ENCODE assay signal across 9 mouse cellular contexts in the genomic region with DNA sequence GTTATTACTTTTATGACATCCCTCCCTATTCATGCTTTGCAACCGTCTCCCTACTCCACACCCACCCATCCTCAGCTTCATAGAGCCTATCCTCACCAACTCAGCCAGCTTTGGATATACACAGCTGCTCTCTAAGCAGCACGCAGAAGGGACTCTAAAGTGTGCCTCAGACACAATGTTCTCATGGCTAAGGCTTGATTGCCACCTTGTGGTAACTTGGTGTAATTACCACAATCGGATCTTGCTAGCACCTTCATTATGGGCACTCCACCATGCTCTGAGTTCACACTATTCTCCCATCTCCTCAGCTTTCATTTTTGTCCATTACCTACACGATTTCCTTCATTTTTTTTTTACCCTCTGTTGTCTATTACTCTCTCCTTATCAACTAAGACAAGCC. TPM values are rescaled to one million over a fixed set of nuclear protein-coding genes. Genes with fewer than 3 reads are reported as not detected.
A peak's percentile ranks its signal among the peaks of the same experiment; 100 is the strongest.
DNase-seq lines count a peak whose midpoint lies in the region; ATAC-seq and TF ChIP-seq lines count a peak whose summit lies in the region.
"Had no signal": no experiment of that assay in that cellular context is flagged by ENCODE, and none has a peak within 500 bp of the region (broad histone marks: within the 10 kb centered on the region; RNA-seq: fewer than 3 reads in every experiment).

No protein-coding gene starts in this region.

- ATAC-seq in embryonic facial prominence, embryonic 13.5 days (ENCODE audit: insufficient number of reproducible peaks, insufficient read depth, low FRiP score, low TSS enrichment, low read depth) = peak; percentile 74
- peak; percentile 66 for ATAC-seq in liver, postnatal 0 days
- peak; percentile 94 for ATAC-seq in neural tube, embryonic 15.5 days (ENCODE audit: low FRiP score)

- DNase-seq in adrenal gland, postnatal 25 days = peak; percentile 10
- DNase-seq in heart, postnatal 4 days = peak; percentile 56
- DNase-seq in layer of hippocampus, adult 11-12 months (ENCODE audit: low spot score) = peak; percentile 75
- peak; percentile 27 for DNase-seq in liver, postnatal 0 days
- peak; percentile 34 for DNase-seq in thymus, postnatal 4 days

- no peaks in the 10 kb centered on the region; the same call in 1 of the 2 replicates for H3K27me3 ChIP-seq in E14TG2a.4 (ENCODE audit: insufficient read depth, low read length)
- H3K27me3 ChIP-seq in embryonic facial prominence, embryonic 13.5 days = no peaks in the 10 kb centered on the region
- H3K27me3 ChIP-seq in liver, postnatal 0 days (ENCODE audit: insufficient read depth, low read length) = no peaks in the 10 kb centered on the region
- H3K27me3 ChIP-seq in neural tube, embryonic 15.5 days (replicated peaks) = no peaks in the 10 kb centered on the region

- H3K9ac ChIP-seq in embryonic facial prominence, embryonic 13.5 days = no peak overlapping the region
- H3K9ac ChIP-seq in liver, postnatal 0 days (replicated peaks) = no peak overlapping the region
- H3K9ac ChIP-seq in neural tube, embryonic 15.5 days (replicated peaks) = no peak overlapping the region

- no peak overlapping the region for H3K27ac ChIP-seq in embryonic facial prominence, embryonic 13.5 days
- no peak overlapping the region for H3K27ac ChIP-seq in liver, postnatal 0 days (ENCODE audit: low read depth)
- H3K27ac ChIP-seq in neural tube, embryonic 15.5 days (replicated peaks) = no peak overlapping the region

- no peaks in the 10 kb centered on the region for H3K9me3 ChIP-seq in E14TG2a.4 (ENCODE audit: low read length)
- no peaks in the 10 kb centered on the region for H3K9me3 ChIP-seq in embryonic facial prominence, embryonic 13.5 days
- no peaks in the 10 kb centered on the region for H3K9me3 ChIP-seq in liver, postnatal 0 days (ENCODE audit: low read length)
- H3K9me3 ChIP-seq in neural tube, embryonic 15.5 days (replicated peaks) = no peaks in the 10 kb centered on the region

- H3K4me1 ChIP-seq in E14TG2a.4 (replicated peaks; ENCODE audit: low read depth, low read length) = no peaks in the 10 kb centered on the region
- no peaks in the 10 kb centered on the region for H3K4me1 ChIP-seq in embryonic facial prominence, embryonic 13.5 days
- H3K4me1 ChIP-seq in liver, postnatal 0 days (ENCODE audit: insufficient read depth) = no peaks in the 10 kb centered on the region
- no peaks in the 10 kb centered on the region for H3K4me1 ChIP-seq in neural tube, embryonic 15.5 days

- H3K4me2 ChIP-seq in embryonic facial prominence, embryonic 13.5 days = no peak overlapping the region
- no peak overlapping the region for H3K4me2 ChIP-seq in liver, postnatal 0 days (ENCODE audit: low read depth, low read length)
- no peak overlapping the region for H3K4me2 ChIP-seq in neural tube, embryonic 15.5 days

- WGBS in embryonic facial prominence, embryonic 13.5 days = under 1% methylated on average over 4 of the region's 4 CpGs
- 1% methylated on average over 4 of the region's 4 CpGs for WGBS in liver, postnatal 0 days (ENCODE audit: insufficient replicate concordance)
- 1% methylated on average over 4 of the region's 4 CpGs for WGBS in neural tube, embryonic 15.5 days

- no peaks in the 10 kb centered on the region for H3K36me3 ChIP-seq in E14TG2a.4 (ENCODE audit: insufficient read depth, low read length)
- H3K36me3 ChIP-seq in embryonic facial prominence, embryonic 13.5 days = no peaks in the 10 kb centered on the region
- no peaks in the 10 kb centered on the region for H3K36me3 ChIP-seq in liver, postnatal 0 days (replicated peaks; ENCODE audit: insufficient read depth, low read length)
- no peaks in the 10 kb centered on the region for H3K36me3 ChIP-seq in neural tube, embryonic 15.5 days

- H3K4me3 ChIP-seq in E14TG2a.4 (replicated peaks; ENCODE audit: low read length) = no peak overlapping the region
- H3K4me3 ChIP-seq in embryonic facial prominence, embryonic 13.5 days = no peak overlapping the region
- no peak overlapping the region for H3K4me3 ChIP-seq in liver, postnatal 0 days (ENCODE audit: low read depth, low read length)
- no peak overlapping the region for H3K4me3 ChIP-seq in neural tube, embryonic 15.5 days (replicated peaks)

- TF ChIP-seq CTCF in E14TG2a.4 (conservative IDR thresholded peaks at IDR 0.05; ENCODE audit: low read length) = peak; percentile 43
- peak; percentile 93 for TF ChIP-seq CTCF in liver, postnatal 0 days (IDR thresholded peaks at IDR 0.05; ENCODE audit: low read depth)

- TF ChIP-seq EP300 in liver, postnatal 0 days (IDR thresholded peaks at IDR 0.05; ENCODE audit: low read depth) = no peak

RNA-seq across cellular contexts. Expression of a gene that starts 25.4 kb away (rescaled TPM):
- 0.58 and 1.5 TPM in 2 replicates for total RNA-seq in adrenal gland, postnatal 25 days (2021)
- not detected in 2 replicates for polyA plus RNA-seq in embryonic facial prominence, embryonic 13.5 days (2015; fragmentation: Nextera tagmentation; extraction: Ambion mirVana)
- not detected for total RNA-seq in heart, postnatal 4 days (2021)
- not detected in 2 replicates for polyA plus RNA-seq in liver, postnatal 0 days (2015; fragmentation: Nextera tagmentation; extraction: Ambion mirVana)
- not detected in 2 replicates for polyA plus RNA-seq in neural tube, embryonic 15.5 days (2015; fragmentation: Nextera tagmentation; extraction: Ambion mirVana)
- total RNA-seq: left cerebral cortex, adult 8-10 months had no signal

RNA-seq across cellular contexts. Expression of a gene that starts 26.3 kb away (rescaled TPM):
- total RNA-seq in adrenal gland, postnatal 25 days (2021) = 205 and 211 TPM in 2 replicates
- 1,381 and 1,392 TPM in 2 replicates for polyA plus RNA-seq in embryonic facial prominence, embryonic 13.5 days (2015; fragmentation: Nextera tagmentation; extraction: Ambion mirVana)
- 100 to 1,000 TPM; 243 to 300 TPM for total RNA-seq in heart, postnatal 4 days (2021)
- 330 and 336 TPM in 2 replicates for polyA plus RNA-seq in liver, postnatal 0 days (2015; fragmentation: Nextera tagmentation; extraction: Ambion mirVana)
- 235 and 481 TPM in 2 replicates for polyA plus RNA-seq in neural tube, embryonic 15.5 days (2015; fragmentation: Nextera tagmentation; extraction: Ambion mirVana)

RNA-seq across cellular contexts. Expression of a gene that starts 51.9 kb away (rescaled TPM):
- total RNA-seq in adrenal gland, postnatal 25 days (2021) = 0.70 and 1.2 TPM in 2 replicates
- 0.88 and 1.0 TPM in 2 replicates for polyA plus RNA-seq in embryonic facial prominence, embryonic 13.5 days (2015; fragmentation: Nextera tagmentation; extraction: Ambion mirVana)
- total RNA-seq in heart, postnatal 4 days (2021) = under 1 TPM; 0.20 to 0.26 TPM
- polyA plus RNA-seq in liver, postnatal 0 days (2015; fragmentation: Nextera tagmentation; extraction: Ambion mirVana) = 0.06 TPM in 2 replicates
- 1.3 and 1.6 TPM in 2 replicates for polyA plus RNA-seq in neural tube, embryonic 15.5 days (2015; fragmentation: Nextera tagmentation; extraction: Ambion mirVana)

Comparison
In these comparisons a context has a peak if more than half of its experiments do, and no peak if none do; other contexts are left out.
1. DNase-seq: peak in every context shown above with its lines; median percentile 75 in layer of hippocampus, adult 11-12 months; 56 in heart, postnatal 4 days; 34 in thymus, postnatal 4 days; 27 in liver, postnatal 0 days; 10 in adrenal gland, postnatal 25 days.